Mouse (Mus musculus) mesoderm, embryonic 11.5 days (tissue): ENCODE data around the gene Lyl1.

Experiments used
- DNase-seq: peaks from one replicate; pipeline ENCODE4 v3.0.0-alpha.2; 2012; ENCODE audit warnings: low read depth, low spot score

Gene Lyl1

GRCm38 (mm10) chr8:84742171-84743053, 41.2 kb downstream of the Lyl1 start:
- DNase-seq = peak; percentile 88

GRCm38 (mm10) chr8:84743054-84743415, 41.8 kb downstream of the Lyl1 start:
- no peak for DNase-seq

- peak; percentile 93 for DNase-seq
Observed at GRCm38 (mm10) chr8:84743517-84744420, 42.5 kb downstream of the Lyl1 start.

GRCm38 (mm10) chr8:84745032-84745925, 44.0 kb downstream of the Lyl1 start:
- DNase-seq = peak; percentile 77

GRCm38 (mm10) chr8:84749519-84749918, 48.3 kb downstream of the Lyl1 start:
- no peak for DNase-seq

GRCm38 (mm10) chr8:84752734-84753582, 51.7 kb downstream of the Lyl1 start:
- DNase-seq = no peak
